Mouse (Mus musculus): ENCODE results near the gene Gm5891.
"Not testable (repeated sequence)": the region's sequence is repeated elsewhere in the genome, so short reads cannot be mapped to it uniquely, and the experiment has no call there.

Gene Gm5891

GRCm38 (mm10) chr7:21921191-21921590, at the start of gene Gm5891:
Gene Gm5891, minus strand, starts transcription at chr7:21921291.
- not testable (repeated sequence) for DNase-seq (ENCODE audit: low spot score in 2 of 2)
